Mouse (Mus musculus): Measurements from ENCODE around the gene Gcnt4.

The Gcnt4 gene

DNA sequence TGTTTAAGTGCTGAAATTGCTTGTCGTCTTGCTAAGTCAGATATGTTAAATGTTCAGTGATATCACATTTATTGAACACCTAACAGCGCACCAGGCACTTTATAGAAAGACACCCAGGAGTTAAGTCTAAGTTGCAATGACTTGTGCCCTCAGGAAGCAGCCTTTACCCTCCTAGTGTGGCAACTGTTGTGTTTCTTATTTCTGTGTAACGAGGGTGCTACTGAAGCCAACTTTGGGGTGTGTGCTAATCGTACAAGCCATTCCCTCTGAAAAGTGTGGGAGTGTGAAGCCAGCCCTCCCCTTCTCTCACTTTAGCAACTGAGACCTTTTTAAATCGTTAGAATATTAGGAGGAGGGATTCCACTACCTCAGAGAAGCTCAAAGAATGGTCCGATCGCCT is 23.2 kb downstream of the Gcnt4 start:
- no peak for DNase-seq (ENCODE audit: low spot score in 2 of 2)

DNA sequence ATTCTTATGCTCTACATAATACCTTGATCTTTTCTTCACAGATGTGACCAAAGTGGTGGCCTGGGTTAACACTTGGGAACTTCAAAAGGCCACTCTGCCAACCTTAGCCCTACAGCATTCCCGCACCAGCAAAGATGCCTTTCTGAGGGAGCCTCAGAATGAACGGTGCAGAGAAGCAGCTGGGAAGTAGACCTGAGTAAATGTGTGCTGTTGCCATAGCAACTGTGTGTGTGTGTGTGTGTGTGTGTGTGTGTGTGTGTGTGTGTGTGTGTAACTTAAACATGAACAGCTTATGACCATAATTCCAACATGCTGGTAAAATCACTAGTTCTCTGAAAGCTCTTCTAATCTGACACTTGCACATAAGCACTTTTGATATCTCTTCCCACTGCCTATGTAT is 27.4 kb downstream of the Gcnt4 start:
- DNase-seq (ENCODE audit: low spot score in 2 of 2): no peak

DNA sequence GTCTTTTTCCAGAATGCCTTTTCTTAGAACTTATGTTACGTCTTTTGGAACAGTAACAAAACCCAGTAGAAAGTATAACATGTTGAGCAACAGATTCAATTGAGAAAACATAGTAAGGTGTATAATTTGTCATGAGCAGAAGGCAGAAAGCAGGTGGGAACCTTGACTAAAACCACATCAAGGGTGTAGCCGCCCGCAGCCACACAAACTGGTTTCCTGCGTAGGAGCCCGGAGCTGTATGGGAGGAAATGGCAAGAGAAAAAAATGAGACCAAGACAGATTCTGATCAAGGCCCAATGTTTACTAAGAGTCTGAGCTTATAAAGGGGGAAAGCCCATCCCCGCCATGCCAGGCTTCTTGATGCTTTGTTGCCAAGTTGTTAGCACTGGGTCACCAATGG is 32.0 kb downstream of the Gcnt4 start:
- peak in 1 of 2 experiments; percentile 5 for DNase-seq (ENCODE audit: low spot score in 2 of 2)

DNA sequence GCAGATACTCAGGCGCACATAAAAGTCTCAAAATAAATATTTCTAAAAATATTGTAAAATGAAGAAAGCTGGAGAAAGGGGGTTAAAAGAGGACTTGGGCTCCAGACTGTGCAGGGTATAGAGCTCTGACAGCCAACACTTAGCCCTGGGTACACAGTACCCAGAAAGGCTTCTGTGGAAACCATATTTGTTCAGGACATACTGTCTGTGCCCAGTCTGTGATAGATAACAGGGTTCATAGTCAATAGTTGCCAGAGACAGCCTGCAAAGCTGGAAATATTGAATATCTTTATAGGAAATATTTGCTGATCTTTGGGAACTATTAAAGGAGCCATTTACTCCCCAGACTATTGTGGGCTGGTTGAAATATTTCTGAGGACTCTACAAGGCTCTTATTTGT is 35.5 kb downstream of the Gcnt4 start:
- DNase-seq (ENCODE audit: low spot score in 2 of 2): no peak

DNA sequence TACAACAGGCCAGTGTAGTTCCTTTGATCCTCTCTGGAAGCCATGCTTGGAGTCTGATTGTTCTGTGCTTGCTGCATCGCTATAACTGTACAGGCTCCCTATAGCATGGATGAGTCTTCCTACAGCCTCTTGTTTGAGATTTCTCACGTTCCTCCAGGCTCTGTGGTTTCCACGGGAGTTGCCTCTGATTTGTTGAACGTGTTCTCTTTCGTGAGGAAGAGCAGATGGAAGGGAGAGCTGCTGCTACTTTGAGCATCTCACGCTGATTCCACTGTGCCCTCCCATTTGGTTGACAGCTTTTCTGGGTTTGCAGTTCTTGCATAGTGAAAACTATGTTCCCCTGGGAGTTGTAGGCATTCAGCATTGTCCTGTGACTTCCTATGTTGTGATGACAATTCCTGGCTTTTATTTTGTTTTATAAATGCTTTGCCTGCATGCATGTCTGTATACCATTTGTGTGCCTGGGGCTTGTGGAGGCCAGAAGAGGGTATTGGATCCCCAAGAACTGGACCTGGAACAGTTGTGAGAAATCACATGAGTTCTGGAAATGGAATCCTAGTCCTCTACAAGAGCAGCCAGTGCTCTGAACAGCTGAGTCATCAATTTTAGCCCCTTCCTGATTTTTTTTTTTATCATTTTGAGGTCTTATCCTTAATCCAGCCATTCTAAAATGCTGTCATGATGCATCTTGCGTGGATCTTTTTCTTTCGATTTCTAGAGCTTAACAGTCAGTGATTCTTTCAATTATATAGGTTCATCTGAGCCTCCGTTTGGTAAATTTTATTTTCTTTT is 37.1 kb downstream of the Gcnt4 start:
- DNase-seq (ENCODE audit: low spot score in 2 of 2): no peak

DNA sequence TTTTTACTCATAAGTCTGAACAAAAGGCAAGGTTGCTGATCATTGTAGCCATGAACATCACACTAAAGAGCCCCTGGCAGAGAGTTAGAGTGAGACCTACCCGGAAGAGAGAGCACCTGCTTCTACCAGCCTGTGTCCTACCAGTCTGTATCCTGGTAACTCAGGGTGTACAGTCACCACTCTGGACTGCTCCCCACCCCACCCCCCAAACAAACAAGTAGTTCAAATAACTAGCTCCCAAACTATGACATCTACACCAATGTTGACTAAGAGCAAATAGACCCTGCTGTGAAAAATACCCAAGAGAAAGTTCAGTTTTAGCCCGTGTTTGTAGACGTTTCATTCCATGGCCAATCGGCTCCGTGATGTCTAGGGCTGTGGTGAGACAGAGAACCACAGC is 38.3 kb downstream of the Gcnt4 start:
- peak in 1 of 2 experiments; percentile 10 for DNase-seq (ENCODE audit: low spot score in 2 of 2)

DNA sequence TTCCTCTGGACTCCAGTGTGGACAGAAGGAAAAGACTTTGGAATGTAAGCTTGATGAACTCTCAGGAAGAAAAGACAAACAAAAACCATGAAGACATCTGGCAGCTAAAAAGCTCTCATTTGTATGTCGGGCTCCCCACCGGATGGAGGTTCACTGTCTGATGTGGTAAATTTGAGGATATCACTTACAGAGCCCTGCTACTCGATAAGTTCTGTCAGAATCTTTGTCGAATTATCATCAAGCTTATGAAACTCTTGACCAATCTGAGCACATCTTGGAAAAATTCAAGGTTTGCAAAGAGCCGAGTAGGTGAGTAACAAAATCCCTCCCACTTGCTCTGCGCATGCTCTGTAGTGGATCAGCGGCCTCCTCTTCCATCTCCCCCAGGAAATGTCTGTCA is 40.5 kb downstream of the Gcnt4 start:
- no peak for DNase-seq (ENCODE audit: low spot score in 2 of 2)

DNA sequence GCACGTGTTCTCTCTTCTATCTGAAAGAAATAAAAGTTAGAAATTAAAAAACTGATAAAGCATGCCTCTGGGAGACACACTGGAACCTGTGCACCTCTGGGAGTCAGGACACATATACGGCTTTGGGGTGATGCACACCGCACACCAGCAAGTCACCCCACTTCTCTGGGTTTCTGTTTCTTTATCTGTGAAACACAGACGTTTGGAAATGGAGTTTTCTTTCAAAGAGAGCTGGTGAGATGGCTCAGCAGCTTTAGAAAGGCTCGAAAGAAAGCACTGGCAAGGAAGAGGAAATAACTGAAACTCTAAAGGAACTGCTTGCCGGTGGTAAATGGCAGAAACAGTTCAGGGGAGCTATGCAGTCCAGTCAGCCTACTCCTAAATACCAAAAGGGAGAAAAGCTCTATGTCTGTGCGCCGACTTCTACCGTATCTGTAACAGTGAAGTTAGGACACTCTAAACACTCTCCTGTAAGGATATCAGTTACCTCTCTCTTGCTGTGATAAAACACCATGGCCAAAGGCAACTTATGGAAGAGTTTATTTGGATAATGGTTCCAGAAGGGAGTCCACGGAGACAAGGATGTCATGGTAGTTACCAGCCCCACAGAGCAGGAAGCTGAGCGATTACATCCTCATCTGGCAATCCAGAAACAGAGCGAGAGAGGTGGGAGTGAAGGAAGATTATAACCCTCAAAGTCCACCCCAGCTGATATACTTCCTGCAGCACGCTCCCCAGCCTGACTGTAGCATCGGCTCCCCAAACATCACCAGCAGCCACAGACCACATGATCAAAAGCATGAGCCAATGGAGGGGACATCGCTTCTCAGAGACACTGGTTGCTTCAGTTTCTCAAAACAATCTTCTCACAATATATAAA is 42.0 kb downstream of the Gcnt4 start:
- DNase-seq (ENCODE audit: low spot score in 2 of 2): no peak

DNA sequence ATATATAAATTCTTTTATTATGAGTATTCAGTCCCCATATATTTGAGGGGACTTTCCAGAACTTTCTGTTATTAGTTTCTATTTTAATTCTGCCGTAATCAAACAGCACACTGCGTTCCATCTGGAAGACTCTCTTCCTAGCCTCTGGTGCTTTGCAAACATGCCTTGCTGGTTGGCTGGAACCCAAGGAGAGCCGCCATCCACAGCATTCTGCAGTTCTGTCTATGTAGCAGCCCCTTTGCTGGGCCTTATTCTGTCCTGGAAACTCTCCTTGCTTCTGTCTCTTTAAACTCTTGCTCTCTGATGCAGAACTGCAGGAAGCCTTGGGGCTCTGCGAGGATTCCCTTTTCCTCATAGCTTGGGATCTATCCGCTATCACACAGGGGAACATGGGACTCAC is 42.6 kb downstream of the Gcnt4 start:
- no peak for DNase-seq (ENCODE audit: low spot score in 2 of 2)

DNA sequence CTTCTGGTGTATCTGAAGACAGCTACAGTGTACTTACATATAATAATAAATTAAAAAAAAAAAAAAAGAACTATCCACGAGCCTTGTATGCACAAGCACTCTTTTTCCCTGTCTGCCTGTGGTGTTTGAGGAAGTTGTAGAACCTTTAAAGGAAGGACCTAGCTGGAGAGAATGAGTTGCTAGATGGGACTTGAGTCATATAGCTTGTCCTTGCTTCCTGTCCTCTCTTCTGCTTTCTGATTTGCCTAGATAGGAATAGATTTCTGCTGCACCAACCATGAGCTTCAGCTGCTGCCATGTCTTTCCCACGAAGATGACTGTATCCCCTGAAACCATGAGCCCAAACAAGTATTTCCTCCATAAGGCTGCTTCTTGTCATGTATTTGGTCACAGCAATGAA is 43.3 kb downstream of the Gcnt4 start:
- DNase-seq (ENCODE audit: low spot score in 2 of 2): no peak

DNA sequence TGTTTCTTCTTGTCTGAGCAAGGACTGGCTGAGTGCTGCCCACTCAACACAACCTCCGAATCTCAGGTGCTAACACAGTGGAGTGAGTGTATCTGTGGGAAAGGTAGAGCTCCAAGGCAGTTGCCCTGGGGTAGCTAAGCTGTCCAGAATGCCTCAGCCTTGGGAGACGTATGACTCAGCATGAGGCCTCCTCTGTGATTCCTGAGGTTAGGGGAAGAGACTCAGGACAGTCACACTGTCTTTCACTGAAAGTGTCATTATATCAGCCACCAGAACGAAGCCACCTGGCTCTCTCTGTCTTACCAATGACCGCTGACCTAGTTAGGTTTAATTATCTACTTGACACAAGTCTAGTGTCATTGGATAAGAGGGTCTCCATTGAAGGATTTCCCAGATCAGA is 46.6 kb downstream of the Gcnt4 start:
- no peak for DNase-seq (ENCODE audit: low spot score in 2 of 2)

DNA sequence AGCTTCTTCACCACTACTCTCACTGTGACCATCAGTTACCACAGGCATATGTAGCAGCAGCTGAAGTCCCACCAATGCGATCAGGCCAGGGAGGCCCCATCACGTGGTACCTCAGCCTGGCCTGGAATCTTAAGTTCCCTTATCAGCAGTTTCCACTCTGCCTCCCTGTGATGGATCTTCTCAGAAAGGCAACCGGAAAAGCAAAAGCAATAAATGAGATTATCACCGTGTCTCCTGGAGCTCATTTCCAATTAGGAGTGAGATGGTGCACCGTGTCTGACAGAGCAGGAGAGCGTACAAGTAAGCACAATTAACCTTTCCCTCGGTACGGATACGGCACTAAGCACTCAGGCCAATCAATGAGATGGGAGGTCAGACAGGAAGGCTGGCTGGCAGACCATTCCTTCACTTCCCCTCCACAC is 47.4 kb downstream of the Gcnt4 start:
- no peak for DNase-seq (ENCODE audit: low spot score in 2 of 2)

DNA sequence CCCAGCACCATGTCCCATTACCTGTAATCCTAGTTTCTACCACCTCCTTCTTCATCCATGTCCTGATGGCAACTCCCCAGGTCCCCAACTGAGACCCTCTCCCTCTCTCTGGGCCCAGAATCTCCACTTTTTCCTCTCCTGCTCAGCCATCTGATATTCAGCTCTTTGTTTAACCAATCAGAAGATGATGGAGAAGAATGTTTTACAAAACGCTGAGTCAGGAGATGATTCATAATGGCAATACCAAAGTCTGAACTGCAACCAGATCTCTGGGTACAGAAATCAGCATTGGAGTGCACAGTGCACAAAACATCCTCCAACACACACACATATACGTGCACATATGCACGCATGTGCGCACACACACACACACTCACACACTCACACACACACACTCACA is 48.8 kb downstream of the Gcnt4 start:
- DNase-seq (ENCODE audit: low spot score in 2 of 2): no peak

DNA sequence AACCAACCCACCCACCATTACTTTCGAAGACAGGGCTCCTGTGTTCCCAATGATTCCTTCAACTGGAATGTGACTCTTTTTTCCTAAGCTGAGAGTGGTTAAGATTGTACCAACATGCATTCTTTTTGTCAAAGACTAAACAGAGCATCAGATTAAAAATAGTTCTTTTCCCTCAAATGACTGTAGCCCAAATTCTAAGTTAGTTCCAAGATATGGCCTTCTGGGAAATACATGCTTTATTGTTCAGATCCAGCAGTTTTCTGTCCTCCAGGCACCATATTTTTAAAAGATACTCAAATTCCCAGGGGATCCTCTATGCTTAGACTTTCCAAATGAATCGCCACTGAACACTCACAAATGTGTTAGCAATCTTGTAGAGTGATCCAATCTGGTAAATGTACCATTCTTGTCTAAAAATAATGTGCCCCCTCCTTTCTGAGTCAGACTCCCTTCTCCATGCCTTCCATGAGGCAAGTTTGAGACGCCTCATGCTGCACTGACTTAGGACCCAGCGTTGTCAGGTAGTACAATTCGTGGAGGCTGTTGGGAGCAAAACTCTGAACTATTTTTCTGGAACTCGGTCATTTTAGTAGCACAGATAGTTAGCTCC is 52.6 kb downstream of the Gcnt4 start:
- DNase-seq (ENCODE audit: low spot score in 2 of 2): no peak

DNA sequence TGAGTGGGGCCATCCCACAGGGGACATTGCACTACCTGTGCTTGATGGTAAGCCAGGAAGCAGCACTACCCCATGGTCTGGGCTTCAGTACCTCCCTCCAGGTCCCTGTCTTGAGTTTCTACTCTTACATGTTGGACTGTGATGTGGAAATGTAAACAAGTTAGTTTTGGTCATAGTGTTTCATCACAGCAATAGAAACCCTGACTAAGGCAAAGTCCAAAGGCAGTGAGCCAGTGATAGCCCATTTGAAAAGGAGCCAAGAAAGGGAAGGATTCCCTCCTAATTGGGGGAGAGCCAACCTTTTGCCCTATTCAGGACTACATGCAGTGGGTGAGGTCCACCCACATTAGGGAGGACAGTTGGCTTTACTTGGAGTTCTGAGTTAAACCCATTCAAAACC is 56.1 kb downstream of the Gcnt4 start:
- no peak for DNase-seq (ENCODE audit: low spot score in 2 of 2)

DNA sequence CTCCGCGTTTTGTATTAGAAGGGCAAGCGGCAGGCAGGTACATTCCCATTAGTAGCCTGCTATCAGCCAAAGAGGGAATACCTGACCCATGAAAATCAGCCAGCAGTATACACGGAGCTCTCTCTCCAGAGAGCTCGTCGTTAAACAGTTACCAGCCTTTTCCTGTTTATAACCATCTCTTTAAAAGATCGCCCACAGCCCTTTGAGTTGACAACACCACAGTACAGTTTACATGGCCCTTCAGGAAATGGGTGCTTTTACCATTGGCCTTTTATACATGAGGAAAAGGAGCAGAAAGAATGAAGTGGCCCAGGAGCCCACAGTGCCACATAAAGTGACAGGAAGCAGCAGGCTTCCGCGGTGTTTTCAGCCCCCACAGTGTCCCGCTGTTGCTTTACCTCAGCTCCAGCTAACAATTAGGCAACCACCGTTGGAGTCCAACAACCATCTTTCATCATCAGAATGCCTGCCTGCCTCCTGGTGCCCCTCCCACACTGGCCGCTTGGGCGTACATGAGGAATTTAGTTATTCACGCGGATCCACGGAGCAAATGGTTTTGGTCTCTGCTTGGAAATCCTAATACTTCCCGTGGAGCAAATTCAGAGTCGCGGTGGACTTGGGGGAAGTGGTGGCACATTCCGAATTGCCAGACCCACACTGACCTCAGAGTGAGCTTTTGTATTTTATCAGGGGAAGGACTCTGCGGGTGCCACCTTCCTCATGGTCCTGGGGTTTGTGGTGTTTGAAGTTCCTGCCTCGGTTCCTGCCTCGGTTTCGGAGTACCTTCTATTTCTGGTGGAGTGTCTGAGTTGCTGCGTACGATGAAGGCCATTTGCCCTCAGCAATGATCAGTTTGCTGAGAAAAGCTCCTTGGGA is 59.0 kb downstream of the Gcnt4 start:
- DNase-seq (ENCODE audit: low spot score in 2 of 2): no peak

DNA sequence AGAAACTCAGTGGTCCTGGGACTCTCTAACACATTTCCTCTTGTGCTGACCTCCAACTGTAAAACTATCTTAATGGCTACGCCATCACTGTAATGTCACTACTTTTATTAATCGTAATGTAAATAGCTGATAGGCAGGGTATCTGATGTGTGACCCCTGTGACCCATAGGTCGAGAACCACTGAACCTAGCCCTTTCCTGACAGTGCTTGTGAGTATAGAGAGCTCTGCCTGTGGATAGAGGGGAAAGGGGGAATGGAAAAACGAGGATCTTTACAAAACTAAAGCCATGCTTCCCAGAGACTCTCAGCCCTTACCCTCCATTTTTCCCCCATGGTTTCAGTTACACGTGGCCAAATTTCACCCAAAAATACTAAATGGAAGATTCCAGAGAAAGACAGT is 60.2 kb downstream of the Gcnt4 start:
- no peak for DNase-seq (ENCODE audit: low spot score in 2 of 2)

DNA sequence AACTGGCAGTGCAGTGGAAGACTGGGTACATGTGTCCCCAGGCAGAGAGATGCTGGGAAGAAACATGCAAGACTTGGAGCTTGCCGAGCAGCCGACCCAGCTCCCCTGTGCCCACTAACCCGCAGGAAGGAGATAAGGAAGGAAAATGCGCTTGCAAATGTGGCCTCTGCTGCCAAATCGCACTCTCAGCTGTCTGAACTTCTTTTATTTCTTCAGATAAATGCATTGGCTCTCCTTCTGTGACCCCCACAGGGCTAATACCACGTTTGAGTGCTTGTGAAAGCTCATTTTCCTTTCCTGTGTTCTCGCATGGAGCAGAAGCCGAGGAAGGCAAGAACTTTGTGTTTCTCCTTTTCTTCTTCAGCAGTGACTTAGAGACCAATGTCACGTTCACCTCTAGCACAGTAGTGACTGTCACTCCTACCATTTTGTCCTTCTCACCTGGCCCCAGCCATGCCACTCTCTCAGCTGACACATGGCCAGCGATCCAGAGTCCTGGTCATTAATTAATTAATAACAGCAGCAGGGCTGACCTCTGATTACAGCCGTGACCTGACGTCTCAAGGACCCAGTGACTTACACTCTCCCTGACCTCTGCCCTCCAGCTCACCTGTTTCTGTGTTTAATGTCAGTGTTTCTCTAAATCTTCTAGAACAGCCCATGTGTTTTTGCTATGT is 61.2 kb downstream of the Gcnt4 start:
- DNase-seq (ENCODE audit: low spot score in 2 of 2): no peak

DNA sequence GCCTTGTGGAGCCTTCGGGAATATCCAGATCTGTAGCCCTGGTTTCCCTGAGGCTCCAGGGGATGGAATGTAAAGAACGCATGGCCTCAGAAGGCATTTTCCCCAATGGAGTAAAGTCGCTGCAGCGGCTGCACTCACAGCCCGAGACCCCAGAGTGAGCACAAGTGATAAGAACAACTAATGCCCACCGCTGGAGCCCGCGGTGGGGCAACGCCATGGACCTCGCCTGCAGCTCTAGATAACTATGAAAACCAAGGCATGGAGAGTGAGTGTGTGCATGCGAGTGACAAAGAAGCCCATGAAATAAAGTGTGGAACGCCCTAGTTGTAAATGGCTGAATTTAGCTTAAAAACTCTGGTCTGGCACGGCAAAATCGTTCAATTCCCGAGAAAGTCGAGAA is 64.6 kb downstream of the Gcnt4 start:
- no peak for DNase-seq (ENCODE audit: low spot score in 2 of 2)

DNA sequence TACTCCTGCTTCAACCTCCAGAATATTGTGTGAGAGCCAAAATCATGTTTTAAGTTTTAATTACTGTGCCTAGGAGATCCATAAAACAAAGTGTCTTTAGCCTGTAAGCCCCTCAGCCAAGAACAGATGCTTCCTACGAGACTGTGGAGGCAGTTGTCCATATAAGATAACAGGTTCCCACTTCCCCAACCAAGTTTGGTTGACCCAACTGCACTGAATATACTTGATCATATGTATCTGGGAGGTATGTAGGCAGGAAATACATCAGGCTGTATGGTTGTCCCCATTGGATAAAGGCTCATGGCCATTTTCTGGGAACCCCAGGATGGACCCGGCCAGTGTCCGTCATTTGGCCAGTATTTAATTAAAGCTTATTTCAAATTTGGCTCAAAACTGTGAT is 65.6 kb downstream of the Gcnt4 start:
- no peak for DNase-seq (ENCODE audit: low spot score in 2 of 2)
